Mouse (Mus musculus) bone marrow macrophage, adult 2 months (primary cell): ENCODE results near the gene Ell.

Experiments used
- CTCF ChIP-seq: IDR thresholded peaks from 2 replicates; pipeline ENCODE4 v1.5.1; 2012; ENCODE audit warnings: low read depth, mild to moderate bottlenecking, low read length, moderate library complexity
- POLR2A ChIP-seq: IDR thresholded peaks from 2 replicates; pipeline ENCODE4 v1.6.1; 2012; ENCODE audit warnings: mild to moderate bottlenecking, low read depth, low read length, borderline replicate concordance

DNA sequence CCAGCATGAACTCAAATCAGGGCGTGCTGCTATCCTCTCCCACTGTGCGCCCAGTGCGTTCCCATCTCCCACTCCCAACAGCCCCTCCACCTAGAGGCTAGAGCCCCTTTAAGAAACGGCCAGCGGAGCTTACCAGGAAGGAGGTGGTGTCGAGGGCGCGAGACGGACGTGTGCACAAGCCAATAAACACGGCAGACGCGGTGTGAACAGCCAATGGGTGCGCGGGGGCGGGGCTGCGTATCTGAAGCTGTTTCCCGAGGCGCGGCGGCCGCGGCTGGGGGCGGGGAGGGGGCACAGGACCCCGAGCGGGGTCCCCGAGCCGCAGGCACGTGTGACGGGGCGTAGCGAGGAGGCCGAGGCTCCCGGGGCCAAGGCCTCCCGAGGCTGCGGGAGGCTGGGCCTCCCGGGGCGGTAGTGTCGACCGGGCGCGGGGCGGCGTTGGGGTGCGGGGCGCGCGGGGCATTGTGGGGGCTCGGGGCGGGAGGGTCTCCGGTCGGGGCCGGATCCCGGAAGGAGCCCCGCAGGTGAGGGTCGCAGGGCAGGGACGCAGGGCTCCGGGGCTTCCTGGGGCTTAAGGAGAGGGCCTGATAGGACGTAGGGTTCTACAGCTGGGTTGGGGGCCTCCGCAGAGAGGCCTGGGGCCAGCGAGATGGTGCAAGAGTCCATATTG, 11.6 kb upstream of the Ell start, which contains the start of the genes Fkbp8 and Kxd1:
- no peak for TF ChIP-seq CTCF
- TF ChIP-seq POLR2A = no peak
